Mouse (Mus musculus) adrenal gland, postnatal 10 days (tissue): ENCODE data around the gene Casp1. TPM values are rescaled to one million over a fixed set of nuclear protein-coding genes. Genes with fewer than 3 reads are reported as not detected.

ENCODE experiments used
- total RNA-seq, 2 experiments: library from RNA; stranded (reverse); gene quantifications; 2 replicates each; pipeline ENCODE4 v1.2.3; 2021

Casp1 gene
- total RNA-seq, 2 experiments from 2014 or later, result 2.4 to 3.3 TPM

Other genes with a start within 250 kb of the Casp1 start
- gene Casp4, start 10.3 kb downstream of the Casp1 start, total RNA-seq, result 1 to 10 TPM; 4.2 to 4.5 TPM
- gene Casp12, start 46.9 kb downstream of the Casp1 start, total RNA-seq, result 10 to 100 TPM; 12.7 to 16.8 TPM